Mouse (Mus musculus): ENCODE data around the gene Stat6.

Stat6 gene

GRCm38 (mm10) chr10:127671276-127671675 lies 28.5 kb downstream of the Stat6 start:
- DNase-seq (ENCODE audit: low spot score in 2 of 2), result no peak

GRCm38 (mm10) chr10:127674046-127674655 lies 31.4 kb downstream of the Stat6 start:
- no peak for DNase-seq (ENCODE audit: low spot score in 2 of 2)

- peak; percentile 91 to 93 for DNase-seq (ENCODE audit: low spot score in 2 of 2)
Measured at GRCm38 (mm10) chr10:127674794-127675522, 32.2 kb downstream of the Stat6 start.

GRCm38 (mm10) chr10:127675859-127676398 lies 33.1 kb downstream of the Stat6 start:
- DNase-seq (ENCODE audit: low spot score in 2 of 2), result no peak

- DNase-seq (ENCODE audit: low spot score in 2 of 2), result peak; percentile 97
Measured at GRCm38 (mm10) chr10:127676691-127677548, 34.1 kb downstream of the Stat6 start.

GRCm38 (mm10) chr10:127677591-127678336 lies 35.0 kb downstream of the Stat6 start:
- peak; percentile 79 to 82 for DNase-seq (ENCODE audit: low spot score in 2 of 2)

- DNase-seq (ENCODE audit: low spot score in 2 of 2), result no peak
Measured at GRCm38 (mm10) chr10:127679208-127679607, 36.4 kb downstream of the Stat6 start.

GRCm38 (mm10) chr10:127679881-127680280 lies 37.1 kb downstream of the Stat6 start:
- no peak for DNase-seq (ENCODE audit: low spot score in 2 of 2)

- DNase-seq (ENCODE audit: low spot score in 2 of 2), result no peak
Measured at GRCm38 (mm10) chr10:127682886-127683285, 40.1 kb downstream of the Stat6 start.

- no peak for DNase-seq (ENCODE audit: low spot score in 2 of 2)
Measured at GRCm38 (mm10) chr10:127691053-127691452, 48.3 kb downstream of the Stat6 start.

- DNase-seq (ENCODE audit: low spot score in 2 of 2), result no peak
Measured at GRCm38 (mm10) chr10:127694636-127695035, 51.9 kb downstream of the Stat6 start.

- DNase-seq (ENCODE audit: low spot score in 2 of 2), result no peak
Measured at GRCm38 (mm10) chr10:127695775-127696174, 53.0 kb downstream of the Stat6 start.

GRCm38 (mm10) chr10:127698966-127699365 lies 56.2 kb downstream of the Stat6 start:
- DNase-seq (ENCODE audit: low spot score in 2 of 2), result no peak

- DNase-seq (ENCODE audit: low spot score in 2 of 2), result no peak
Measured at GRCm38 (mm10) chr10:127703299-127703698, 60.5 kb downstream of the Stat6 start.

- DNase-seq (ENCODE audit: low spot score in 2 of 2), result no peak
Measured at GRCm38 (mm10) chr10:127704293-127704692, 61.5 kb downstream of the Stat6 start.

- no peak for DNase-seq (ENCODE audit: low spot score in 2 of 2)
Measured at GRCm38 (mm10) chr10:127704766-127705220, 62.0 kb downstream of the Stat6 start, which contains the start of gene Myo1a. Myo1a (plus strand) TSS chr10:127705170.

- no peak for DNase-seq (ENCODE audit: low spot score in 2 of 2)
Measured at GRCm38 (mm10) chr10:127705783-127706182, 63.0 kb downstream of the Stat6 start.

- no peak for DNase-seq (ENCODE audit: low spot score in 2 of 2)
Measured at GRCm38 (mm10) chr10:127707721-127708120, 64.9 kb downstream of the Stat6 start.

GRCm38 (mm10) chr10:127708850-127709370 lies 66.1 kb downstream of the Stat6 start:
- DNase-seq (ENCODE audit: low spot score in 2 of 2), result no peak

- DNase-seq (ENCODE audit: low spot score in 2 of 2), result no peak
Measured at GRCm38 (mm10) chr10:127710331-127710730, 67.5 kb downstream of the Stat6 start.

All from right cerebral cortex, postnatal 10 days (tissue).